Mouse (Mus musculus): ENCODE data around the gene Socs3. TPM values are rescaled to one million over a fixed set of nuclear protein-coding genes. Genes with fewer than 3 reads are reported as not detected.

Gene Socs3
- polyA plus RNA-seq, 1 experiment from 2014 or later = 2.0 TPM

DNA sequence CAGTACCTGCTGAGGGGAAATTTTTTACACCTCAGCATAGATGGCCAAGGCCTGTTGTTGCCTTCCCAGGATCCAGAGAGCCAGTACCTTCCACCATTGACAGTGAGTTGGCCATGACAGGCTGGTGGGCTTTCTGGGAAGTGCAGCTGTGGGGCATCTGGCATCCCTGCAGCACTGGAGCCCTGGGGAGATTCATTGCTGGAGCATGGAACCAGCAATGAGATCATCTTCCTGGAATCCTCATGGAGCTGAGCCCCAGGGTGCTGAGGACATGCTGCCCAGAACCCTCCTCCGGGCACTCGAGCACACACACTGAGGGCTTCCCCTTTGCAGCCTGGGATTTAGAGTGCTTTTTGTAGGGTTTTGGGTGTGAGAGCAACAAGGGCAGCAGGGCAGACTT is 25.4 kb upstream of the Socs3 start:
- Histone ChIP-seq H3K36me3 (ENCODE audit: control insufficient read depth, insufficient read depth, low read length) (peaks cover 17% of the 10 kb centered on the region), H3K27me3 (ENCODE audit: control insufficient read depth, insufficient read depth, low read length) (no peaks in the 10 kb centered on the region), H3K9ac (ENCODE audit: low read length) (peak overlapping the region; percentile 46; the same call in 1 of the 2 replicates), H3K27ac (replicated peaks in 1 of 2; ENCODE audit: control insufficient read depth in 1 of 2, insufficient read depth in 1 of 2, low read depth in 2 of 2, low read length in 2 of 2) (peak overlapping the region in 1 of 2 experiments; percentile 85; a peak in 1 of 4 replicates), H3K9me3 (ENCODE audit: control insufficient read depth, low read length) (no peaks in the 10 kb centered on the region), H3K4me1 (ENCODE audit: control insufficient read depth in 2 of 2, insufficient read depth in 2 of 2, low read length in 2 of 2) (peaks cover 42 to 68% of the 10 kb centered on the region in 2 experiments), H3K4me3 (ENCODE audit: control insufficient read depth in 1 of 2, insufficient read depth in 1 of 2, low read depth in 1 of 2, low read length in 2 of 2) (no peak overlapping the region), H3K4me2 (ENCODE audit: low read length) (no peak overlapping the region)
- ATAC-seq (ENCODE audit: insufficient number of reproducible peaks, insufficient read depth, low FRiP score, low read depth) = no peak
- 30% methylated on average over 2 of the region's 2 CpGs for WGBS

DNA sequence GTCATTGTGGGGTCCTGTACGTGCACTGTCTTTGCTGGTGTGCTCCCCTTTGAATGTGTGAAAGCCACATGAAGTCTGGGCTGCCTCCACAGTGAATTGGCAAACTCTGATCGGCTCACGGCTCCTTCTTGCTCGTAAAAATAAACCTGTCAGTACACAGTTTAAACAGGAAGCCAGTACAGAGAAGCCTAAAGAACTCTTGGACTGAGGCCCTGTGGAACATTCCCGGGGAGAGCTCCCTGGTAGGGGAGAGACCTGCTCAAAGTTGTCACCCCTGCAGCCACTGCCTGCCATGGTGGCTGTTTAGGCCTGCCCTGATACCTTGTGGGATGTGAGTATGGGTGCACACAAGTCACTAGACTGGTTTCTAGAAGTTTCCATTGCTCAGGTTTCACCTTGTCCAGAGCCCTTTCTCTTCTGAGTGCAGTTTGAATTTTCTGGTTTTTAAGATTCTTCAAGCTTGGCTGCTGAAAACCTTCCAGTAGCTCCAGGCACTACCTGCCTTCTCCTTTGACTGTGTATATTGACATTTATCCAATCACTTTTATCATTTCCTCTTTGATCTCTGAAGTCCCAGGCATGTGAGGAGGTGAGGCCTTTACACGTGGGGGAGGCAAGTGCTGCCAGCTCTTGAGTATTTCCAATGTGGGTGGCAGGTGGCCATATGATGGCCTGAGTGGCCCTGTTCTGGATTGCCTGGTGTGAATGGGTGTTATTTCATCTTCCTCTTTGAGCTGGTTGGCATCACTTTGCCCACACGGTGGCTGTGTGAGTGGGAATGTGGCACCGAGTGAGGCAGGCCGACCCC is 24.6 kb upstream of the Socs3 start:
- H3K4me2 ChIP-seq (ENCODE audit: low read length) = peak overlapping the region; percentile 36
- WGBS = 48% methylated on average over 9 of the region's 9 CpGs
- H3K27ac ChIP-seq (replicated peaks in 1 of 2; ENCODE audit: control insufficient read depth in 1 of 2, insufficient read depth in 1 of 2, low read depth in 2 of 2, low read length in 2 of 2) = peak overlapping the region; percentile 70 to 85
- H3K27me3 ChIP-seq (ENCODE audit: control insufficient read depth, insufficient read depth, low read length) = no peaks in the 10 kb centered on the region
- H3K9ac ChIP-seq (ENCODE audit: low read length) = peak overlapping the region; percentile 67
- H3K36me3 ChIP-seq (ENCODE audit: control insufficient read depth, insufficient read depth, low read length) = peaks cover 11% of the 10 kb centered on the region
- peaks cover 38 to 68% of the 10 kb centered on the region in 2 experiments for H3K4me1 ChIP-seq (ENCODE audit: control insufficient read depth in 2 of 2, insufficient read depth in 2 of 2, low read length in 2 of 2)
- H3K9me3 ChIP-seq (ENCODE audit: control insufficient read depth, low read length) = no peaks in the 10 kb centered on the region
- H3K4me3 ChIP-seq (ENCODE audit: control insufficient read depth in 1 of 2, insufficient read depth in 1 of 2, low read depth in 1 of 2, low read length in 2 of 2) = no peak overlapping the region
- ATAC-seq (ENCODE audit: insufficient number of reproducible peaks, insufficient read depth, low FRiP score, low read depth) = peak; percentile 26; the same call in 1 of the 2 replicates

GRCm38 (mm10) chr11:117993190-117994175 is 23.6 kb upstream of the Socs3 start:
- H3K4me1 ChIP-seq (ENCODE audit: control insufficient read depth in 2 of 2, insufficient read depth in 2 of 2, low read length in 2 of 2) = peaks cover 33 to 62% of the 10 kb centered on the region in 2 experiments
- no peaks in the 10 kb centered on the region for H3K27me3 ChIP-seq (ENCODE audit: control insufficient read depth, insufficient read depth, low read length)
- H3K27ac ChIP-seq (replicated peaks in 1 of 2; ENCODE audit: control insufficient read depth in 1 of 2, insufficient read depth in 1 of 2, low read depth in 2 of 2, low read length in 2 of 2) = peak overlapping the region; percentile 70 to 85
- no peak for ATAC-seq (ENCODE audit: insufficient number of reproducible peaks, insufficient read depth, low FRiP score, low read depth)
- H3K4me3 ChIP-seq (ENCODE audit: control insufficient read depth in 1 of 2, insufficient read depth in 1 of 2, low read depth in 1 of 2, low read length in 2 of 2) = no peak overlapping the region
- H3K9ac ChIP-seq (ENCODE audit: low read length) = peak overlapping the region; percentile 67
- H3K36me3 ChIP-seq (ENCODE audit: control insufficient read depth, insufficient read depth, low read length) = peaks cover 8% of the 10 kb centered on the region
- H3K4me2 ChIP-seq (ENCODE audit: low read length) = peak overlapping the region; percentile 36; the same call in 1 of the 2 replicates
- no peaks in the 10 kb centered on the region for H3K9me3 ChIP-seq (ENCODE audit: control insufficient read depth, low read length)
- WGBS = 67% methylated on average over 14 of the region's 14 CpGs

DNA sequence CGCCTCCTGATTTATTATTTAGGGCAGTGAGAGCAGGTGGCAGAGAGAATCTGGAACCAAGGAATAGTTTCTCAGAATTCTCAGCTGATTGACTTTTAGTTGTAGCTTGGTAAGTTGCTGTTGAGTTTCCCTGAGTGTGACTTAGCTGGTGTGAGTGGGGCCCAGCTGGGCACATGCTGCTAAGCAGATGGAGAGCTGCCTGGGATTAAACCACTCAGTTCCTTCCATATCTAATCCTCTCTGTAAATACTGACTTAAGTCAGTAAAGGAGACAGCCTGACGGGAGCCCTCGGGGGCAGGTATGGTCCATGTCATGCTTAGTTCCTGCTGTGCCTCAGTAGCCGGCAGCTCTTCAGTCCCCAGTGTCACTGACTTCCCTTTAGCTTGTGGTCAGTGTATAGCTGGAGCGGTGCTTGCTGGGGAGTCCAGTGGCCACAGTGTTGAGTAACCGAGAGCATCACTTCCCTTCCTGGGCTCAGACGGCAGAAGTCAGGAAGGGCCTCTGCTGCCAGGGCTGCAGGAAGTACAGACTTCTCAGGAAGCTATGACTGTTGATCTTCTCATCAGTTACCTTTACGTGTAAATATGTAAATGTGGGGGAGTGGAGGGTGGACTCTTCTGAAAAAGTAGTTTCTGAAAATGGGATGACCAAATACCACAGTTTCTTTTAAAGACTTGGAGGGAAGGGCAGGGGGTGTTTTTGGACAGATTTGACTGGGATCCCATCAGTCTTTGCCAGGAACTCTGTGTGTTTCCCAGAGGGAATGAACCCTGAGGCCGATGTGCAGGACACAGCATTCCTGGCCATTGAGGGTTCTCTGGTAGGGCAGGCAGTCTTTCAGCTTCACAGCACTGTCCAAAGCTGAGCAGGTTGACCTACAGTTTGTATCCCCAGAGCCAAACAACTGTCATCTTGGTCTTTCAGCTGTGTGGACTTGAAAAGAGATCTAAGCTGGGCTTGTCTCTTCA is 21.9 kb upstream of the Socs3 start:
- H3K36me3 ChIP-seq (ENCODE audit: control insufficient read depth, insufficient read depth, low read length) = no peaks in the 10 kb centered on the region
- H3K9ac ChIP-seq (ENCODE audit: low read length) = peak overlapping the region; percentile 8; the same call in 1 of the 2 replicates
- H3K4me1 ChIP-seq (ENCODE audit: control insufficient read depth in 2 of 2, insufficient read depth in 2 of 2, low read length in 2 of 2) = peaks cover 30 to 68% of the 10 kb centered on the region in 2 experiments
- H3K27ac ChIP-seq (replicated peaks in 1 of 2; ENCODE audit: control insufficient read depth in 1 of 2, insufficient read depth in 1 of 2, low read depth in 2 of 2, low read length in 2 of 2) = peak overlapping the region in 1 of 2 experiments; percentile 54; a peak in 2 of 4 replicates
- 52% methylated on average over 9 of the region's 9 CpGs for WGBS
- H3K4me2 ChIP-seq (ENCODE audit: low read length) = no peak overlapping the region
- no peaks in the 10 kb centered on the region for H3K9me3 ChIP-seq (ENCODE audit: control insufficient read depth, low read length)
- no peak overlapping the region for H3K4me3 ChIP-seq (ENCODE audit: control insufficient read depth in 1 of 2, insufficient read depth in 1 of 2, low read depth in 1 of 2, low read length in 2 of 2)
- no peaks in the 10 kb centered on the region for H3K27me3 ChIP-seq (ENCODE audit: control insufficient read depth, insufficient read depth, low read length)
- 0 out of 2 replicates have a peak, but pooled peaks have one; percentile 13 for ATAC-seq (ENCODE audit: insufficient number of reproducible peaks, insufficient read depth, low FRiP score, low read depth)

GRCm38 (mm10) chr11:117989926-117990325 is 20.1 kb upstream of the Socs3 start:
- no peaks in the 10 kb centered on the region for H3K36me3 ChIP-seq (ENCODE audit: control insufficient read depth, insufficient read depth, low read length)
- H3K27ac ChIP-seq (replicated peaks in 1 of 2; ENCODE audit: control insufficient read depth in 1 of 2, insufficient read depth in 1 of 2, low read depth in 2 of 2, low read length in 2 of 2) = no peak overlapping the region
- no peak overlapping the region for H3K4me3 ChIP-seq (ENCODE audit: control insufficient read depth in 1 of 2, insufficient read depth in 1 of 2, low read depth in 1 of 2, low read length in 2 of 2)
- H3K27me3 ChIP-seq (ENCODE audit: control insufficient read depth, insufficient read depth, low read length) = no peaks in the 10 kb centered on the region
- no peak overlapping the region for H3K4me2 ChIP-seq (ENCODE audit: low read length)
- no peak overlapping the region for H3K9ac ChIP-seq (ENCODE audit: low read length)
- 40% methylated on average over 10 of the region's 10 CpGs for WGBS
- no peak for ATAC-seq (ENCODE audit: insufficient number of reproducible peaks, insufficient read depth, low FRiP score, low read depth)
- H3K9me3 ChIP-seq (ENCODE audit: control insufficient read depth, low read length) = no peaks in the 10 kb centered on the region
- peaks cover 23 to 57% of the 10 kb centered on the region in 2 experiments for H3K4me1 ChIP-seq (ENCODE audit: control insufficient read depth in 2 of 2, insufficient read depth in 2 of 2, low read length in 2 of 2)

- Histone ChIP-seq H3K9me3 (ENCODE audit: control insufficient read depth, low read length) (no peaks in the 10 kb centered on the region), H3K4me3 (ENCODE audit: control insufficient read depth in 1 of 2, insufficient read depth in 1 of 2, low read depth in 1 of 2, low read length in 2 of 2) (no peak overlapping the region), H3K4me2 (ENCODE audit: low read length) (no peak overlapping the region), H3K27ac (replicated peaks in 1 of 2; ENCODE audit: control insufficient read depth in 1 of 2, insufficient read depth in 1 of 2, low read depth in 2 of 2, low read length in 2 of 2) (no peak overlapping the region), H3K36me3 (ENCODE audit: control insufficient read depth, insufficient read depth, low read length) (no peaks in the 10 kb centered on the region), H3K4me1 (ENCODE audit: control insufficient read depth in 2 of 2, insufficient read depth in 2 of 2, low read length in 2 of 2) (peaks cover 17 to 50% of the 10 kb centered on the region in 2 experiments), H3K27me3 (ENCODE audit: control insufficient read depth, insufficient read depth, low read length) (no peaks in the 10 kb centered on the region), H3K9ac (ENCODE audit: low read length) (no peak overlapping the region)
- WGBS = 87% methylated on average over 4 of the region's 4 CpGs
- ATAC-seq (ENCODE audit: insufficient number of reproducible peaks, insufficient read depth, low FRiP score, low read depth) = no peak
Measured at GRCm38 (mm10) chr11:117989241-117989640, 19.4 kb upstream of the Socs3 start.

Data from heart, embryonic 14.5 days (tissue).